Mouse (Mus musculus) forebrain, embryonic 10.5 days (tissue): ENCODE measurements around the gene Cox8b. TPM values are rescaled to one million over a fixed set of nuclear protein-coding genes. Genes with fewer than 3 reads are reported as not detected.

Source experiments
- DNase-seq: peaks from one replicate; pipeline ENCODE4 v3.0.0-alpha.2; 2017; ENCODE audit warnings: low spot score; ENCODE audit errors: extremely low spot score
- H3K27ac ChIP-seq: fragments of 300-500 bp; sonication (generic); 2 replicates; pipeline ENCODE4 v1.5.1; 2016; ENCODE audit warnings: mild to moderate bottlenecking
- H3K27me3 ChIP-seq: fragments of 300-500 bp; sonication (generic); 2 replicates; pipeline ENCODE4 v1.6.1; 2016; ENCODE audit warnings: mild to moderate bottlenecking; ENCODE audit not compliant: poor library complexity, severe bottlenecking
- H3K36me3 ChIP-seq: fragments of 300-500 bp; sonication (generic); replicated peaks from 2 replicates; pipeline ENCODE4 v1.6.1; 2016; ENCODE audit warnings: mild to moderate bottlenecking, moderate library complexity
- H3K4me1 ChIP-seq: fragments of 300-500 bp; sonication (generic); 2 replicates; pipeline ENCODE4 v1.6.1; 2016
- H3K4me3 ChIP-seq: fragments of 300-500 bp; sonication (generic); 2 replicates; pipeline ENCODE4 v1.5.1; 2016; ENCODE audit warnings: mild to moderate bottlenecking, moderate library complexity
- H3K9me3 ChIP-seq: fragments of 300-500 bp; sonication (generic); 2 replicates; pipeline ENCODE4 v1.6.1; 2016; ENCODE audit warnings: mild to moderate bottlenecking, moderate library complexity
- WGBS: fragments of 180-500 bp; shearing (Covaris S2); methylation state at CpG from one replicate; pipeline ENCODE4 v1.1.7; 2016; 5-methylcytosine and 5-hydroxymethylcytosine counted together
- polyA plus RNA-seq: library from polyadenylated mRNA; unstranded; fragments of >200 nt; fragmentation: Nextera tagmentation; extraction: Ambion mirVana; gene quantifications from 2 replicates; pipeline ENCODE4 v1.2.1, GENCODE M21; 2016

Cox8b gene
- polyA plus RNA-seq, 1 experiment from 2014 or later, result not detected

DNA sequence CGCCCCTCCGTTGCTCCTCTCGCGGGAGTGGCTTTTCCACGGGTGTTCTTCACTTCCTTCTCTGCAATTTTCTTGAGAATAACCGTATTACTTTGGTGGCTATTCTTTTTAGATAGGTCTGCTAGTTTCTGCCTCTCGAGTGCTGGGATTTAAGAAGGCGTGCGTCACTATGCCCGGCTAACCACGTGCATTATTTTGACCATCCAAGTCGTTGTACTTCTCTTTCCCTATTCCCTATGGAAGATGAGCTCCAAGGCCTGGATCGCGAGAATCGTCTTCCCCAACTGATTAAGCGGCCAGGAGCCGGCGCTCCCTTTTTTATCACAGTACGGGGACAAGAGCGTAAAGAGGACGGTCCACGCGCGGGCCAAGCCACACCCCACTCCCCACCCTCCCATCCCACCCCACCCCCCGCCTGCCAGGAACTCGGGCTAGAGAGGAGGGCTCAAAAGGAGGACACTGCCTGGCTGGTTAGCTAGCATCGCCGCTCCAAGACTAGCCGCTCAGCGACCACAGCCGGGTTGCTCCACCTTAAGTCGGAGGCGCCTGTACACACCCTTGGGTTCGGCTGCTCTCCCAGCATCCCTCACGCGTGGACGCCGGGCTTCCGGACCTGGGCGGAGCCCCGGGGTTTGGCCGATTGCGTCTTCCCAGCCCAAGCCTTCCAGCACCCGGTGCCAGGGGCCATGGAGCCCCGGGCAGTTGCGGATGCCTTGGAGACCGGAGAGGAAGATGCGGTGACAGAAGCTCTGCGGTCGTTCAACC lies 43.3 kb downstream of the Cox8b start, which contains the start of gene Ric8a:
Gene Ric8a, plus strand, starts transcription at position 173 of the 765 bp plus-strand sequence.
- Histone ChIP-seq H3K27me3 (no peaks in the 10 kb centered on the region), H3K27ac (peak within 1 kb of the TSS; percentile 89), H3K4me3 (peak within 1 kb of the TSS; percentile 87), H3K9me3 (no peaks in the 10 kb centered on the region), H3K36me3 (peaks cover 65% of the 10 kb centered on the region), H3K4me1 (peaks cover 32% of the 10 kb centered on the region)
- WGBS, result under 1% methylated on average over 50 of the region's 50 CpGs
- DNase-seq, result peak; percentile 77

DNA sequence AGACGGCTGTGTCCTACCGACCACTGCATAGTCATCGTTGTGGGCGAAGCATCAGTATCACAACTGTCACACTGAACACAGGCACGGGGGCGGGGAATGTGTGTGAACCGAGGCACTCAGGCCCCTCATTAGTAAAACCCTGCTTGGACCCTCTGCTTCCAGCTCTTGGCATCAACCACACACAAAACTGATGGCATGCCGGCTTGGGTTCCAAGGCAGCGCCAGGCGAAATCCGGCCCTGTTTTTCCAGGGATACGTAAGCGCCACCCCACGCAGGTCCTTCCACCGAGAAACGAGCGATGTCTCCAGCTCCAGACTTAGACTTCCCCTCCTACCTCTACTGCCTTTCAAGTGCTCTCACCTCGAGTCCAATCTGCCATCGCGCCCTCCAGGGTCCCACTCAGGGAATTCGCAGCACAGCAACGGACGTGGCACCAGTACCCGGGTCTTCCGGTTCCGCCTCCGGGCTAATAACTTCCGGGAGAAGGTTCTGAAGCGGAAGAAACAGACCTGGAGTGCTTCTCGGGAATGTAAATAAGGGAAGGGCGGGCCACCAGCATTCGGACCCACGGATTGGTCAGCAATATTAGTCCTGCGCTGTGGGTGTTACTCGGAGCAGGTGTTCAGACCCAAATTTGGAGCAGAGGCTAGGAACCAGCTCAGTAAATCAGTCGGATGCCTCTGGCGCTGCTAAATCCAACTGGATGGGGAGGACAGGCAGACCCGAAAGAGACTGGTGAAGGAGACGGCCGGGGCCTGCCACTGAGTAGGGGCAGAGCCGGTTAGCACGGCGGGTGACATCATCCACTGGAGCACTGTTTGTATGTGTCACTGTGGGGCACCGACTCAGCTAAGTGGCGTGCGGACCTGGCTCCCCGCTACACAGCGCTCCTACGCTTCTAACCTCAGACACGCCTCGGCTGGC lies 44.1 kb downstream of the Cox8b start, which contains the start of gene Gm45785:
Gene Gm45785, minus strand, starts transcription at position 472 of the 925 bp plus-strand sequence.
- peaks cover 32% of the 10 kb centered on the region for H3K4me1 ChIP-seq
- no peaks in the 10 kb centered on the region for H3K9me3 ChIP-seq
- peak; percentile 92 for DNase-seq
- H3K27ac ChIP-seq, result peak within 1 kb of the TSS; percentile 89
- peaks cover 64% of the 10 kb centered on the region for H3K36me3 ChIP-seq
- H3K27me3 ChIP-seq, result no peaks in the 10 kb centered on the region
- peak within 1 kb of the TSS; percentile 87 for H3K4me3 ChIP-seq
- 2% methylated on average over 51 of the region's 51 CpGs for WGBS

DNA sequence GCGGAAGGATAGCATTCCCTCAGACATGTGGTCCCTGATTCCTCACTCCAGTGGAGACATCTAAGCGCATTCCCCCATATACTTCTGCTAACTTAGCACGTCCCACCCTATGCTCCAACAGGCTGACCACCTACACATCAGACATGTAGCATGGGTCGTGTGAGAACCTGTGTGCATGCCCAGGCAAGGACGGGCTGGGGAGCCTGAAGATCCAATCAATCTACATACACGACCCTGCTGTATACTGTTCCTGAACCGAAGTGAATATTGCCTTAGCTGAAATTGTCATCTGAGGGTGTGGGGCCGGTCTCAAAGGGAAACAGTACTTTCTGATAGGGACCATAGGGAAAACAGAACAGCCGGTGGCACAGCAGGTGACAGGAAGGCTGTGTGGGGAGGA lies 45.1 kb downstream of the Cox8b start:
- 79% methylated on average over 9 of the region's 9 CpGs for WGBS
- no peak for DNase-seq

DNA sequence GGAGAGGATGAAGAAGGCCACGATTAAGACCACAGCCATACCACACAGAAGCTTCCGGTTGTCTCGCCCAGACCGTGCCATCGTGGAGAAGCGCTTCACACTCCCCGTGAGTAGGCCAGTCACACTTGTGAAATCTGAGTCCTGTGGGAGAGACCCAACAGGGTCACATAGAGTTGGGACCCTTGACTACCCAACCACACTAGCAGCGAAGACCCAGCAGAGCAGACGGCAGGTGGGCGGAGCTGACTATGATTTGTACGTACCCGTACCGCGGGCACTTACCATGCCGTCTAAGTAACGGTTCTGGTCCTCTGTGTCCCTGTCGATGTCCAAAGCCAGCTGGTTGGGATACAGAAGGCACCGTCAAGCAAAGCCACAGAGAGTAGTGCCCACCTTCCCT lies 45.8 kb downstream of the Cox8b start:
- Histone ChIP-seq H3K9me3 (no peaks in the 10 kb centered on the region), H3K36me3 (peaks cover 48% of the 10 kb centered on the region), H3K27me3 (no peaks in the 10 kb centered on the region), H3K4me3 (no peak overlapping the region; the same call in 1 of the 2 replicates), H3K27ac (no peak overlapping the region), H3K4me1 (peaks cover 32% of the 10 kb centered on the region)
- 96% methylated on average over 18 of the region's 18 CpGs for WGBS
- no peak for DNase-seq

More for the DNA sequence above, 45.1 kb downstream of the Cox8b start:
- no peaks in the 10 kb centered on the region for H3K27me3 ChIP-seq
- H3K4me1 ChIP-seq, result peaks cover 32% of the 10 kb centered on the region
- H3K36me3 ChIP-seq, result peaks cover 55% of the 10 kb centered on the region
- peak overlapping the region; percentile 89 for H3K27ac ChIP-seq
- no peaks in the 10 kb centered on the region for H3K9me3 ChIP-seq
- H3K4me3 ChIP-seq, result peak overlapping the region; percentile 87

DNA sequence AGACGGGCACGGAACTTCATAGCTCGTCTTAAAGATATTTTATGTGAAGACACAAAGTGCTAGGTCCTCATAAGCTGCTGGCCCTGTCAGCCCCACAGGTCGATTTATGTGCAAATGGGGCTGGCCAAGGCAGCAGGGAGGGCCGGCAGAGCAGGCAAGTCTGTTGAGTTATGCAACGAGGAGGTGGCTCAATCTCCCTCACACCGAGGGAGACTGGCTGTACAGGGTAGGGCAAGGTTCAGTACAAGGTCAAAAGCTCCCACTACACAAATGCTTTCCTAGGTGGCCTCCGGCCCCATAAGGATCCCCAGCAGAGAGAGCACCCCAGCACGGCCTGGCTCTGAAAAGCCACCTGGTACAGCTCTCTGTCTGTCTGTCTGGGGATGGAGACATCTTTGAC lies 46.9 kb downstream of the Cox8b start:
- Histone ChIP-seq H3K4me3 (no peak overlapping the region), H3K36me3 (peaks cover 37% of the 10 kb centered on the region), H3K27me3 (no peaks in the 10 kb centered on the region), H3K9me3 (no peaks in the 10 kb centered on the region), H3K27ac (no peak overlapping the region), H3K4me1 (peaks cover 23% of the 10 kb centered on the region)
- 93% methylated on average over 9 of the region's 9 CpGs for WGBS
- DNase-seq, result no peak

DNA sequence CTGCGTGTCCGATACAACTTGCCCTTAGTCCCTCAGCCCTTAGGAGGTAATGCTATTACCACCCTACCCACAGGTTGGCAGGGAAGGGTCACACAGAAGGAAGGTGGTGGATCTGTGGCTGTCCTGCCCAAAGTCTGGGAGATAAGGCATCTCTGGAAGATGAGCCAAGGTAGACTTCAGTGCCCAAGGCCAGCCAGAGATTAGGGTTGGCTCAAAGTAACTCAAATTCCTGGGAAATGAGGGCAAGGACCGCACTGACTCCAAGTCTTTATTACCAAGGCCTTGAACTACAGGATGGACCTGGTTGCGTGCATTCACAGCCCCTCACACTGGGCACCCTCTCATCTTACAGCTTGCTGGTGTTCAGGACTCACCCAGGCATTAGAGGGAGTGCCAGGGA lies 48.3 kb downstream of the Cox8b start:
- DNase-seq, result no peak

More for the DNA sequence above, 48.3 kb downstream of the Cox8b start:
- H3K4me1 ChIP-seq, result peaks cover 12% of the 10 kb centered on the region
- H3K27ac ChIP-seq, result no peak overlapping the region
- no peak overlapping the region for H3K4me3 ChIP-seq
- H3K36me3 ChIP-seq, result peaks cover 35% of the 10 kb centered on the region
- H3K9me3 ChIP-seq, result no peaks in the 10 kb centered on the region
- no peaks in the 10 kb centered on the region for H3K27me3 ChIP-seq
- 89% methylated on average over 4 of the region's 4 CpGs for WGBS

Other genes with a start within 250 kb of the Cox8b start
- not detected in 2 replicates for gene Olfr539, start 240.5 kb downstream of the Cox8b start, polyA plus RNA-seq
- gene Olfr45, start 218.5 kb downstream of the Cox8b start, polyA plus RNA-seq, result not detected in 2 replicates
- not detected in 2 replicates for gene Olfr541, start 203.2 kb downstream of the Cox8b start, polyA plus RNA-seq
- not detected in 2 replicates for gene Cyp2e1, start 136.7 kb downstream of the Cox8b start, polyA plus RNA-seq
- gene Syce1, start 112.6 kb downstream of the Cox8b start, polyA plus RNA-seq, result not detected in 2 replicates
- gene Zfp941, start 78.3 kb downstream of the Cox8b start, polyA plus RNA-seq, result 3.7 and 3.8 TPM in 2 replicates
- 0.41 and 0.64 TPM in 2 replicates for gene Urah, start 65.4 kb downstream of the Cox8b start, polyA plus RNA-seq
- not detected in 2 replicates for gene Scgb1c1, start 54.9 kb downstream of the Cox8b start, polyA plus RNA-seq
- gene Odf3, start 52.6 kb downstream of the Cox8b start, polyA plus RNA-seq, result not detected in 2 replicates
- gene Gm45785, start 44.1 kb downstream of the Cox8b start, polyA plus RNA-seq, result not detected in 2 replicates
- 51.3 and 57.6 TPM in 2 replicates for gene Ric8a, start 43.5 kb downstream of the Cox8b start, polyA plus RNA-seq
- gene Bet1l, start 42.9 kb downstream of the Cox8b start, polyA plus RNA-seq, result 21.2 and 22.5 TPM in 2 replicates
- gene Psmd13, start 18.5 kb downstream of the Cox8b start, polyA plus RNA-seq, result 354 and 374 TPM in 2 replicates
- 26.8 and 28.4 TPM in 2 replicates for gene Sirt3, start 18.1 kb downstream of the Cox8b start, polyA plus RNA-seq
- 0.06 and 0.10 TPM in 2 replicates for gene Nlrp6, start 20.5 kb upstream of the Cox8b start, polyA plus RNA-seq
- gene Pgghg, start 40.9 kb upstream of the Cox8b start, polyA plus RNA-seq, result 14.2 and 14.5 TPM in 2 replicates
- gene Ifitm5, start 49.8 kb upstream of the Cox8b start, polyA plus RNA-seq, result 2.0 TPM in 2 replicates
- gene Gm45717, start 55.5 kb upstream of the Cox8b start, polyA plus RNA-seq, result 0.33 TPM in 1 of 2 replicates, not detected in the other
- 365 and 397 TPM in 2 replicates for gene Ifitm2, start 55.5 kb upstream of the Cox8b start, polyA plus RNA-seq
- gene Ifitm1, start 66.8 kb upstream of the Cox8b start, polyA plus RNA-seq, result 3.7 and 4.1 TPM in 2 replicates
- 10.8 and 13.8 TPM in 2 replicates for gene Ifitm3, start 110.3 kb upstream of the Cox8b start, polyA plus RNA-seq
- gene Ifitm6, start 117.5 kb upstream of the Cox8b start, polyA plus RNA-seq, result not detected in 2 replicates
- gene Gm17387, start 128.7 kb upstream of the Cox8b start, polyA plus RNA-seq, result not detected in 2 replicates
- 24.6 and 30.4 TPM in 2 replicates for gene B4galnt4, start 160.7 kb upstream of the Cox8b start, polyA plus RNA-seq
- gene Pkp3, start 177.8 kb upstream of the Cox8b start, polyA plus RNA-seq, result 2.4 and 2.8 TPM in 2 replicates
- gene Sigirr, start 200.1 kb upstream of the Cox8b start, polyA plus RNA-seq, result 2.0 and 2.2 TPM in 2 replicates
- 0.53 and 0.69 TPM in 2 replicates for gene Ano9, start 217.4 kb upstream of the Cox8b start, polyA plus RNA-seq
- 81.1 and 84.7 TPM in 2 replicates for gene Ptdss2, start 221.9 kb upstream of the Cox8b start, polyA plus RNA-seq